Mouse (Mus musculus) cerebral cortex, adult 2 months (tissue): ENCODE results near the gene Lhfp.

Experiments
- WGBS: fragments of 180-500 bp; shearing (Covaris S2); methylation state at CpG from one replicate; pipeline ENCODE4 v1.1.7; 2018; 5-methylcytosine and 5-hydroxymethylcytosine counted together

The Lhfp gene

DNA sequence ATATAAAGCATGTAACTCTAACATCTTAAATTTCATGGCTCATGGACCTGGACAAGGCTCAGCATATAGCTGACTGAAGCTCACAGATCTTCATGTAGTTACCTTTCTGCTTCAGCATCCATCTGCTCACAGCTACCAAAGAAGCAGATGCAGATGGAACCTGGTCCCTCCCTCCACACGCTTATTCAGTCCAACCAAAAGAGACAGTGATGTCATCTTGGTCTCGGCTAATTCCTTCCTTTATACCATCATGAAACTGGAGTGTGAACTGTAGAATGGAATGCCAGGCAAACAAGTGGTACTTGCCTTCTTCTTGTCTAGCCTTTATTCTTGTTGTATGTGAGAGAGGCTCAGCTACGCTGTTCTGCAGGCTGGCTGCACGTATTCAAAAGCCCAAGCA is 173.1 kb downstream of the Lhfp start:
- WGBS: 72% methylated on average over 4 of the region's 4 CpGs

DNA sequence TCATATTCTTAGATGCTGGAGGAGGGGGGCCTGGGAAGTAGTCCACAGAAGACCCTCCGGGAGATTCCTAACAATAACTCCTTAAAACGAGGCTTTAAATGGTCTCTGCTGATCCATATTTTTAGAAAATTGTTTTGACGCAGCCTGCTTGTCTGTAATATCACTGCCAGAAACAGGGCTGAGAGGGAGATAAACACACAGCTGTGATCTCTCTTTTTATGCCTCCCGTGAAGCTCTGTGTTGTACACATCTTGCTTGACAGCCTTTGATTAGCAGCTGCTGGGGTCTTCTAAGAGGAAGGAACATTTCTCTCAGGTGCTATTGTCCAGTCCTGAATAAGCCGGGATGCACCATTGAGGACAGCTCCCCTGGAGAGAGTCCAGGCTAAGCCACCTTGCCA is 176.4 kb downstream of the Lhfp start:
- WGBS: 55% methylated on average over 5 of the region's 5 CpGs

DNA sequence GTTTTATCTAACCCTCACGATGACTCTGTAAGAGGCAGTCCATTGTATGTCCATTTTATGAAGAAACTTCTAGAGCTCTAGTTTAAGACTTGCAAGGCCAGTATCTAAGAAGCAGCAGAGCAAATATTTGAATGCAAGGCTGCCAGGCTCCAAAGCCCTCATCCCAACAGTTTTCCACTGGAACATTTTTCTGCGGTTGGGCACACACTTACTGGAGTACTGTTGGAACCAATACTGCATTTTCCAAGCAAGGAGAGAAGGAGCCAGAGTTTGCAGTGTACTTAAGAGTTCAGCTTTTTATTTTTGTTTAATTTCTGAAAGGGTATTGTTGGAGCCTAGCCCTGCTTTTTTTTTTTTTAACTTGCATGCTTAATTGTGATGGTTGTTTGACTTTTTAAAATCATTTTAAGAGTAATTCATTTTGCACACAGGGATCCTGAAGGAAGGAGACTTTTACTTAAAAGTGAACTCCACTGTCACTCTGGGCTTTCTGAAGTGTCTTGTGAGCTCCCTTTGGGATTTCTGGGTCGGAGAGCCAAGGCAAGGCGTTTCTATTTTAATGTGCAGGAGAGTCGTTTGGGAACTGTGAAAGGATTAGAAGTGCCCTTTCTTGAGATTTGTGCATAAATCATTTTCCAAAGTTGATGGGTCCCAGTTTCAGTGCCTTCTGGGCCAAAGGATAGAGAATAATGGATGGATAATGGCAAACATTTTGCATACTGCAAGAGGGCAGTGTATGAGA is 180.4 kb downstream of the Lhfp start:
- 60% methylated on average over 5 of the region's 5 CpGs for WGBS

DNA sequence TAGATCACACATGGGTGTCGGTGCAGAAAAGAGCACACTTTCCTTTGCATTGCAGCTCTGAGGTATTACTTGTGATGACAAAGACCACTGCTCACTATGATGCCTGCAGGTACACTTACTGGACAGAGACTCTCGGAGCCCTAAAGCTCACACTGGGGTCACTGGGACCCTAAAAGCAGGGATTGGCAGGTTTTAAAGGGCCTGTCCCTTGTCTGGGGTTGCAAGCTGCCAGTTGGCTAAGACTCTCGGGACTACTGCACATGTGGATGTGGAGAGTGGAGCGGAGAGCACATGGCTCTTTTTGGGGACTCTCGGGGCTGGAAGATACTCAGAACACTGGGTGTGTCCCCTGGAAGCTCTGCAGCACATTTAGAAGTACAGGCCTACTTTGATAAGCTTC is 182.8 kb downstream of the Lhfp start:
- 91% methylated on average over 5 of the region's 5 CpGs for WGBS

DNA sequence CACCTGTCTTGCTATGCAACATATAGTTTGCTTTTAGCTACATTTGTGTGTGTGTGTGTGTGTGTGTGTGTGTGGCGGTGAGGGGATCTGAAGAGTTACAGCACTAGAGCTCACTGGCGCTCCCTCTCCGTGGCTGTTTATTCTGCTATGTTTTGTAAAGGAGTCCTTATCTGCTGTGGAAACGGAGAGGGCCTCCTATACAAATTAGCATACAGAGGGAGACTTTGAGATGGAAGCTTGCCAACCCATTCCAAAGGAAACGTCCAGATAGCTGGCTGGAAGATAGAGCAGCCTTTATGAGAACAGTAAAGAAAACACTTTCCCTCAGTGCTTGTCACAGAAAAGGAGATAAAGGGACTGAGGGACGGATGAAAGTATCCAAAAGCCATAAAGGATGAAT is 184.4 kb downstream of the Lhfp start:
- WGBS: 43% methylated on average over 6 of the region's 6 CpGs

DNA sequence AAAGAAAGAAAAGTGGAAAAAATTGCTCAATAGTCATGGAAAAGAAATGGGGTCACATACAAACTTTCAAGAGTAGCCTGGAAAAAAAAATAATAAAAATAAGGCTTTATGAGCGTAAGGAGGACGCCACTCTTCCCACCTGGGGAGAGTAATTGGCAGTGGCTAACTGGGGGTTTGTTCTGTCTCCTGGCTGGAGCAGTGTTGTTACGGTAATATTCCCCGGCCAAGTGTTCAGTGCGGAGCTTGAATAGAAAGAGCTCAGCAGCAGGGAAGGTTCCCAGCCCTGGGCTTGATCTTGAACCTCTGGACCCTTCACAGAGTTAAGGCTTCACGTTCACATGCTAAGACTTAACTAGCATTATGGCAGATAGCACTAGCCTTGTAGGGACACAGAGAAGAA is 184.9 kb downstream of the Lhfp start:
- WGBS: 70% methylated on average over 6 of the region's 6 CpGs

DNA sequence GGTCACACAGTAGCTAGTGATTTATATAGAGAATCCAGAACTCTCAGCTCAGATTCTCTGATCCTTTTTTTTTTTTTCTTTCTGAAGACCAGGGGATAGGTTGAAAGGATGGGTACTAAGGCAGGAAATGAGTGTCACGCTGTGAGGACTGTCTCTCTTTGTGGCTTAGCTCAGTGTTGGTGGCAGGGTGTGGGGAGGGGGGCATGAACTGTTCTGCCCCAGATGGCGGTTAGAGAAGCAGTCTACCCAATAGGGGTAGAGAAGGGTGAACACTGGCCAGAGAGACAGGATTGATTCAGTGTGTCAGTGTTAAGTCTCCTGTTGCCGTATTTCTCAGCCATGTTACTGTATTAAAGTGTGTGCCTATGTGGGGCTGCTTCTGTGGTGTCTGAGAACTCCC is 189.2 kb downstream of the Lhfp start:
- 78% methylated on average over 3 of the region's 3 CpGs for WGBS

DNA sequence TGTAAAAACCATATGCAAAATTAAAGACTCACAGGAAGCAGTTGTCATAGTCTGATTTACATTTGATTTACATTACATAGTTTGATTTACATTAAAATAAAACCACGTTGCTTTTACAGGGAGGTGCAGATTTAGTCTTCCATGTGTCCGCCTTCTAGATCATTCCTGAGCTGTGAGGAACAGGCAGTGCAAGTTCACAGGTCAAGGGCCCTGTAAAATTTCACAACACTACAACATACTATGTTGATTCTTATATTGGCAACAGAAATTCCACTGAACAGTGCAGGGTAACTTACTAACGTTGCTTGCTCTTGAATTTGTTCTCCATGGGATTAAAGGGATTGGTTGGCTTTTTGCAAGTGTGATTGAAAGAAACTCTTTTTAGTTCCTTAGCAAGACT is 189.8 kb downstream of the Lhfp start:
- WGBS: 50% methylated on average over 3 of the region's 3 CpGs

DNA sequence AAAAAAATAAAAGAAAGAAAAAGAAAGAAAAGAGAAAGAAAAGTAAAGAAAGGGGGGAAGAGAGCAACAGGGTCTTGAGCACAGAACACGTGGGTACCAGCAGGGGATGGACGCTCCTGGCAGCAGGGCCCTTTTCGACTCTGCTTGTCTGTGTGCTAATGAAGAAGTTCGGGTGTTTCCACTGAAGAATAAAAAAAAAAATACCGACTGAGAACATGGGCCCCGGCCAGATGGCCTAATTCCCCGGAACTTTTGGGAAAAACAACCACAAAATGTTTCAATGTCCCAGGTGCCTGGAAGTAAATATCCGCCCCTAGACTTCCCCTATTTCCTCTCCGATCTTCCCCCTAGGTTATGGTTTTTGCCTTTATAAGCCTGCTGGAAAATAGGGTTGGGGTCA is 191.1 kb downstream of the Lhfp start:
- WGBS: 63% methylated on average over 9 of the region's 9 CpGs

DNA sequence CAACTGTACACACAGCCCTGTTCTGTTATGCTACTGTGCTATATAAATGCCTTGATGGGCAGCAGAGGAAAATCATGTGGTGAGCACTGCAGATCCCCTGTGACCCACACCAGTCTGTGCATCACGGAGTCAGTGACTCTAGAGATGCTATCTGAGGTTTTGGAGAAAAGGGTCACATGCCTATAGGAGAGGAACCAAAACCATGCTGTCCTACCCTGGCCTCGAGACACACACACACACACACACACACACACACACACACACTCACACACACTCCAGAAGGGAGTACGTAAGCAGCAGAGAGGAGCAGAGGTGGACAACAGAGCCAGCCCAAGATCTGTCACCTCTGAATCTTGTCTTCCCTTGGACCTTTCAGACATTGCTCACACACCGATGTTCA is 195.1 kb downstream of the Lhfp start:
- 87% methylated on average over 4 of the region's 4 CpGs for WGBS

DNA sequence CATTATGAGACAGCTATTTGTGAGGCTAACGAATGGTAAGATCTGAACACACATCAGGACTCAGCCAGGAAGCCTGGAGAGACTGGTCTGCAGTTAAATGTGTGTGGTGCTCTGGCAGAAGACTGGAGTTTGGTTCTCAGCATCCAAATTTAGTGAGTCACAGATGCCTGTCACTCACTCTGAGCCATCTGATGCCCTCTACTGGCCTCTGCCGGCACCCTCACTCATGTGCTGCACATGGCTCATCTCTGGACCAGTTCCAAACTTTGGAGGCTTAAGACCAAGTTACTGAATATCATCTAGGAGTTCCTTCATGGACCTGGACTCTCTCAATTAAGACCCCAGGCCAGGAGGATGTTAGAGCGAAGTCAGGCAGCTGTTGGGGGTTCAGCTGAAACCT is 198.8 kb downstream of the Lhfp start:
- 86% methylated on average over 3 of the region's 3 CpGs for WGBS

DNA sequence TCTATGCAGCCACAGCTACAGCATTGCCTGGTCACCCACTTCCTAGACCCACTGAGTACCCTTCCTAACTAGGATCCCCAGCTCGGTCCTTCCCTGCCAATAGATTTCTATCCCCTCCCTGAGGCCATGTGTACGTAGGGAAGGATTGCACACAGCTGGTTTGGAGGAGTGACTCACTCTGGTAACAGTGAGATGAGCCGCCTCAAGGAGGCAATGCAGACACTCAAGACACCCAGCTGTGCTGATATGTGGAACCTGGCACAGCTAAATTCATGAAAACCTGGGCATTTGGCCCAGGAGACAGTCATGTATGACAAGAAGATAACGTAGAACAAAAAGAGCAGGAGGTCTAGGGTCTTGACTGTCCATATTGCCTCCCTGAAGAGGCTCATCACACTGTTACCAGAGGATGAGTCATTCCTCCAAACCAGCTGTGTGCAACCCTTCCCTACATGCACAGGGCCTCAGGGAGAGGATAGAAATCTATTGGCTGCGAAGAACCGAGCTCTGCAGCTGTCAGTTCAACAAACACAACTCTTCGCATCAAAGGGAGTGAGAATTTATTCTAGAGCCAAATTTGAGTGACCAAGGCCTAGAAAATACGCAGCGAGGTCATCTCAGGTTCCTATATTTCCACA is 204.4 kb downstream of the Lhfp start:
- WGBS: 78% methylated on average over 9 of the region's 9 CpGs

DNA sequence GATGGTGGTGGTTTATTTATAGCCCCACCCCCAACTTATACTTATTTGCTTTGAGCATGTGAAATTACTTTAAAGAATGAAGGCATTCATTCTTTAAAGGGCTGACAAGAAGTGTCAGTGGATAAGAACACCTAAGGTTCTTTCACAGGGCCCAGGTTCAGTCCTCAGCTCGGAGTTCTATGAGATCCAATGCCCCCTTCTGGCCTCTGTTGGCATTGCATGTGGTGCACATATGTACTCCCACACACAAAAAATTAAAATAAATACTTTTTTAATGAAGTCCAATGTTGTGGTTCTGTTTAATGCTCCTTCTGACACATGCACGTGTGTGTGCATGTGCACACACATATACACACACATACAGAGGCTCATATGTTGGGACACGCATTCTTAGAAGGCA is 205.8 kb downstream of the Lhfp start:
- WGBS: 84% methylated on average over 3 of the region's 3 CpGs

DNA sequence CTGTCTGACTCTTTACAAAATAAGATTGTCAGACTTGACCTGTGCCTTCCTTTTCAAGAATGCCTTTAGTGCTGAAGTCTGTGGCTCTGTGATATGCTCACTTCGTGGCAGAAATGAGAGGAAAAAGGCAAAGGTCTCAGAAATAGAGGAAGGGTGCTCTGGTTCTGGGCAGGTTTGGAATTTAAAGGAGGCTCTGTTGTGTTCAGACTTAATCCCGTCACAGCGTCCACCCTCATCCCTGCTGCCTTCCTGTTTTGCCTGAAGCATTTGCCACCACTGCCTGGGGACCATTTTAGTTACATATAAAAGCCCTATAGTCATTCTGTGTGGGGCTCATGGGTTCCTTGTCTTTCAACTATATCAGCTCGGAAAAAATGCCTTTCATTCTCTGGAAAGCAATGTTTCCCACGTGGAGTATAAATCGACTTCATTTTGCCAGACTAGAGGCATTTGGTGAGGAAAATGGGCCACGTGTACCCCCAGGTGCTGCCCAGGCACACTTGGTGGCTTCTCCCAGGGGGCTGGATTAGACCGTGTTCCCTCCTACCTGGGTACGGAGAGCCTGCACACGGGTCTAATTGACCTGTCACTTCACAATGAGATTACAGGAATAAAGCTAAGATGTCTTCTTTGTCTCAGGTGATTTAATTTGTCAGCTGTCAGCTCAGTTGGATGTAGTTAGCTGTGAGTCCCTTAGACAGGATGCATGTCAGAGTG is 207.0 kb downstream of the Lhfp start:
- WGBS: 47% methylated on average over 10 of the region's 10 CpGs

DNA sequence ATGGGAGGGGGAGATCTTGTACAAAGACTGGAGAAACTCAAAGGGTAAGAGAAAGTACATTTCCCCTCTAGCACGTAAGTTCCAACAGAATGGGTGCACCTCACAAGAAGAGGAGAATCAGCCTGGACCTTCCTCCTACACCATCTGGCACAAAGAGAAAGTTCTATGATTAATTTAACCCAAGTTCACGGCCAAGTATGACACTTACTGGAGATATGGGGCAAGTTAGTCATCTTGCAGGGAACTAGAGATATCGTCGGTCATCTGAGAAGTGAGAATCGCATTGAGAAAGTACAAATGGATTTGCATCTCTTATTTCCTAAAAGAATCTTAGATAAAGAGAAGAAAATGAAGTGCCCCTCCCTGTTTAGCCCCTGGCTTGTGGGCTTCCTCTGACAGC is 211.2 kb downstream of the Lhfp start:
- 82% methylated on average over 5 of the region's 5 CpGs for WGBS

DNA sequence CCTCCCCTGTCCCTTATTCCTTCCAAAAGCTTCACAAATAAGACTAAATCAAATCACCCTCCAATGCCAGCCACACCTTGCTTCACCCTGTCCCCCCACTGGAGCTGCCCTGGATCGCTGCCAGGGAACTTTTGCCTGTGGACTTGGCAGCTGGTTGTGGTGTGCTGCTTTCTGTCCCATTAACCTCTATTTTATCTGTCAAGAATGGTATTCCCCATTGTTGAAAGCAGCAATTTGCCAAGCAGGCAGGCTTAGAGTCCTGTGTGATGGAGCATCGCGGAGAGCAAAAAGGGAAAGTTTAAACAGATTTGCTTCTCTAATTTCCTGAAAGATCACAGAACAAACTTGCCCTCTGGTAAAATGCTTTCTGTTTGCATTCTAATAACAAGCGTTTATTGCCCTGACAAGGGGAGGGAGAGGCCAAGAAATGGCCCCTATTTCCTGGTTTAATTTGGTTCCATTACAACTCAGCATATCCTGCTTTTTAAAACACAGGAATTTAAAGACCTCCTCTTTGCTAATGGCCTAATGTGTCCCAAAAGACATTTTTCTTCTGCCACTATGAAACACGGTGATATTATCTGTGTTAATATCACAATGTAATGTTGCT is 212.0 kb downstream of the Lhfp start:
- WGBS: 59% methylated on average over 5 of the region's 5 CpGs

DNA sequence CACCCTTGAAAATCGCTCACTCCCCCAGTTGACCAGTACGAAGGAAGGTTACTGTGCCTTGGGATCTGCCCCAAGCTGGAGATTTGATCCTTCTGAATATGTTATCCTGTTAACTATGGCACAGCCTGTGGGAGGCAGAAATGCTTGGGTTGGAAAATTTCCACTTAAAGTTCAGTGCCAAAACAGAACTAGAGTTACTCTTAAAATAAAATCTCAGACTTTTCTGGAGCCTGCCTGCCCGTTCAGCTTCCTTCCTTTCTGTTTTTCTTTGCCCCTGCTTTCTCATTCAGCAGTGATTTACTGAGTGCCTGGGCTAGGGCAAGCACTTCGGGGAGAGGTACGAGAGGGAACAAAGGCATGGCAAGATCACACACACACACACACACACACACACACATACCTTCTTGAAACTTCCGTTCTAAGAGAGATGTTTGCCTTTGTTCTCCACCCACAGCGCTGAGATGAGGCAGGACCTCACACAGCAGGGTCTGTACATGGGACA is 217.4 kb downstream of the Lhfp start:
- WGBS: 18% methylated on average over 7 of the region's 7 CpGs

DNA sequence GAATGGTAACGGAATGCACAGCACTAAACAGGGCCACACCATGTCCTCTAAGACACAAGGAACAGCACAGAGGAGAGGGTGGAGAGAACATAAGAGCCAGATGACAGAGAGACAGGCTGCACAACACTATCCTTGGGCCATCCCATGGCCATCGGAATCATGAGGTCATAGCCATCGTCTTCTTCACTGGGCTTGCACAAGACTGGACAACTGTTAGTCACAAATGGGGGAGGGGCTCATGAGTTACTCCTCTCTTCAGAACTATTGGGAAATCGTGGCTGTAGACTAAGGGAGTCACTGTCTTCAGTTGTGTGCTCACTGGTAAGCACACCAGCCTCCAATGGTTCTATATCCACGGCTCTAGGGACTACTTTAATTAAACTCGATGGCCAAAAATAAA is 224.8 kb downstream of the Lhfp start:
- WGBS: 81% methylated on average over 6 of the region's 6 CpGs

DNA sequence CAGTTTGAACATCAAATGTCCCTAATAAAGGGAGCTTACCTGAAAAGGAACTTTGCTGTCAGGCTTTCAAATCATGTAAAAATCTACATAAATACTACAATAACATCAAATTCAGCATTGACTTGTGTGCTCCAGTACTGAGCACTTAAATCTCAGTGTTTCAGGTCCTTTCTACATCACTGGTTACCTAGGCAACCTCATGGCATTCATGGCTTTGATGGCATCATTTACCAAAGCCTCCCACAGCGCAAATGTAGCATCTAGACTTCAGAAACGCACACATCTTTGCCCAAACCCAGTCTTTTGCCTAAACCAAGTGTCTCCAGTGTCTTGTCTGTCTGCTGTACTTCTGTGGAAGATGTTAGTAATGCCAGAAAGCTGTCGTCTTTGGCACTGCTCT is 225.7 kb downstream of the Lhfp start:
- WGBS: 70% methylated on average over 3 of the region's 3 CpGs

DNA sequence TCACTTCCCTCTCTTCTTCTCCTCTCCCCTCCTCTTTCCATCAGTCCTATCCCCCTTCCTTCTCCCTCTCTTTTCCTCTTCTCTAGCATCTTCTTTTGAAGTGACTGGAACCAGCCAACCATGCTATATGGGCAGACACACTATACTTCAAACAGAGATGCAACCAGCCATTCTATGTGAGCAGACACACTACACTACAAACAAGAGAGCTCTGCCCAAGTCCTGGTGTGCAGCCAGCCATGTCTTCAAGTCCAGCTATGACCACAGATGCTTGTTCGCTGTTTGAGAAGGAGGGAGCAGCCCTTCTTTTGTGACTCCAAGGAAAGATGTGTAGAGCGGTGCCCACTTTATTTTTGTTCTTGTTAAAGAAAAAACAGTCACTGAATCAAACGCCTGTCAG is 231.9 kb downstream of the Lhfp start:
- WGBS: 88% methylated on average over 3 of the region's 3 CpGs

DNA sequence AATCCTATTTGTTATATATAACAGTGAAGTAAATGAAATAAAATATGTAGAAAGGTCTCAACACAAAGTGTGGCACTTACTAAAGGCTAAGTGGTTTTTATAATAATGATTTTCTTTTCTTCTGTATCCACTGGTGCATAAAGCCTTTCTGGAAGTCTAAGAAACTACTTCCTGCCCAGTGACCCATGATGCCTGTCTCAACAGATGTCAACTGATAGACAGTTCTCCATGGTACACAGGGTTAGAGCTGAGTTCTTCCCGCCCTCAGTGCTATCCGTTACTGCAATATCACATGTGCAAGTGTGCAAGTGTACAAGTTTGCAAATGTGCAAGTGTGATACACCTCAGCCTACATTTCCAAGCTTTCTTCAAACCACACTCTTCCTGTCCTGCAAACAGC is 236.7 kb downstream of the Lhfp start:
- WGBS: 96% methylated on average over 2 of the region's 2 CpGs

DNA sequence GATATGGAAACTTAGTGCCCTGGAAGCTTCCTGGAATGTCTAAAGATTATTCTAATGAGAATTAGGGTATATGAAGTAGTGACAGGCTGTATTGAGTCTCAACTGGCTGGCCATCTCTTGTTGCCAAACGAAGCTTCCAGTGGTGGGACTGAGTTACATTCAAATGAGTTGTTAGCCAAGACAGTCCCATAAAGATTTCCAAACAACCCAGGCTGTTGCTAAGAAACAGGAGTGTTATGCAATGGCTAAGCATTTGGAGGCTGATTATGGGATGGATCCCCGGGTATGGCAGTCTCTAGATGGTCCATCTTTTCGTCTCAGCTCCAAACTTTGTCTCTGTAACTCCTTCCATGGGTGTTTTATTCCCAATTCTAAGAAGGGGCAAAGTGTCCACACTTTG is 240.7 kb downstream of the Lhfp start:
- 60% methylated on average over 3 of the region's 3 CpGs for WGBS

DNA sequence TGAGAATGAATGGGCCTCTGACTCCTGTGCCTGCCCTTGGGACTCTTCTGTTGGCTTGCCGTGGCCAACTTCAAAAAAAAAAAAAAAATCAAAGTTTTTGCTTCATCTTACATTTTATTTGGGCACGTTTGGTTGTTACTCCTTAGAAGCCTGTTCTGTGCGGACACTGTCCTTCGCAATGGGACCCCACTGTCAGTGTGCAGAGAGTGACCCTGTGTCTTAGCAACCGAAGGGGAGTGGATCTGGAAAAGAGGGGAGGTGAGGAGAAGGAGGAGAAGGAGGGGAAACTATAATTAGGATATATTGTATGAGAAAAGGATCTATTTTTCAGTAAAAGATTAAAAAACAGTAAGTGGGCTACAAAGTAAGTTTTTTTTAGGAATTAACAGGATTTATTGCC is 242.7 kb downstream of the Lhfp start:
- 92% methylated on average over 5 of the region's 5 CpGs for WGBS
